Mouse (Mus musculus) gastrocnemius, postnatal 10 days (tissue): ENCODE measurements at regions not wholly inside any gene's neighbourhood (a gene's known extent, or its start where the extent isn't known, plus 50 kb on each side); places are given as distances from the start of the nearest gene placed in this dataset.

Experiments used
- DNase-seq: peaks from one replicate; pipeline ENCODE4 v3.0.0; 2021; ENCODE audit warnings: mixed read lengths

DNA sequence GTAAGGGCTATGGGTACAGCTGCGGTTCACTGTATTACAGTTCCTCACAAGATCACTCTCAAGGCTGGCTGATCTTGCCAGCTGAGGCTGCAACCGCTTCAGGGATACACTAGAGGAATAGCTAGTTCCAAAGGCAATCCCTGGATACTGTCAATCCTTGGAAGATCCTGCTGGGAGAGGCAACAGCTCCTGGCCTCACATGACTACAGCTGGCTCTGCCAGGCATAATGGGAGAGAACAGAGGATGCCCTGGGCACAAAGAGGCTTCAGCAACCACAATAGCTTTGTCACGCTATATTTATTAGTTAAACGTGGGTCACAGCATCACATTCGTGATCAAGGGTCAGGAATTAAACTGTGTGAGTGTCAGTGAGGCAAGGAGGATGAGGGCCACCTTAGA, 94.3 kb upstream of the Supt20 start:
- no peak for DNase-seq

DNA sequence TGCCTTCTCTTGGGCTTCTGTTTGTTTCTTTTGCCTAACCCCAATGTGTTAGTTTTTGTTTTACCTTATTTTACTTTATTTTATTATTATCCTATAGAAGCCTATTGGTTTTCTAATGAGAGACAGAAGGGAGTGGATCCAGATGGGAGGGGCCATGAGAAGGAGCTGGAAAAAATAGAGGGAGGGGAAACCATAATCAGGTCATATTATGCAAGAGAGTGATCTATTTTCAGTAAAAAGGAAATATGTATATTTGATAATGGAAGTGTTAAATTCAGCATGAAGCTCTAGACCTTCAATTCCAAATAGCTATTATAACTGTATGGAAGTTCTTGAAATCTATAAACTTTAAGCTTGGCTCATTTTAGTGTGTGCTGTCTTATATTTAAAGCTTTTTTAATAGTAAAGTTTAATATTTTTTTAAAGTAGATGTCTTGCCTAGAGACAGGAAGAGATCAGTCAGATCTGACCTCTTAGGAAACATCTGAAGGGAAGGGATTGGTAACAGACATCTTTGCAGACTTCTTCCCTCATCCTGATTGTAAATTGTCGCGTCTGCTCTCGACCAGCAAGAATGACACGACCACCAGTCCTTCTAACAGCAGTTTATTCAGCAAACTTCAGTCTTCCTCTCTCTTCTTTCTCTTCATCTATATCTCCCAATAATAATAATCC, 87.8 kb upstream of the Supt20 start:
- DNase-seq: no peak

DNA sequence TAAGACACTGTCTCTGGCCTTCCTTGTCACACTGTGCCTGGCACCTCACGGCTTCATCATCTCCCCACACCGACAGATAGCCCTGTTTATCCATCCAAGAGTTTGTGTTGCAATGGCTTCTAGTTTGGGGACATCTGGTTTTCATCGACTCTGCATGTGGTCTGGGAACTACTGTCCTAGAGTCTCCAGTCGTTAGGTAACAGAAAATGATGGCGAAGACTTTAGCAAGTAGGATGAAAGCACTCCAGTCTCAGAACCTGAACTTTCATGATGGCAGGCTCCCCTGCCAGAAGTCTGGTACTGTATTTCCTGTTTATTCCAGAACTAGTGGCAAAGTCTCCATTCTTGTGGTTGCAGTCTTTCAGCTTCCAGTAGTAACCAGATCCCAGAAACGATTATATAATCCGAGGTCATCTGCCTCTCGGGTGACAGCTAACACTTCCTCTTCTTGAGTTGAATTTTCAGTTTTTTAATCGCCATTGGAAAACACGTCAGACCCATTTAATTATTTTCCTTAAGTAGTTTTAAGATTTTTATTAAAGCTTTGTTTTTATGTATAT, 81.1 kb upstream of the Supt20 start:
- DNase-seq: no peak

- DNase-seq: no peak
Measured at GRCm38 (mm10) chr3:54613845-54614244, 78.8 kb upstream of the Supt20 start.

- DNase-seq: no peak
Measured at GRCm38 (mm10) chr3:54617298-54617697, 75.3 kb upstream of the Supt20 start.

- DNase-seq: no peak
Measured at GRCm38 (mm10) chr3:54618286-54618685, 74.3 kb upstream of the Supt20 start.

- no peak for DNase-seq
Measured at GRCm38 (mm10) chr3:54630254-54630653, 62.4 kb upstream of the Supt20 start.

DNA sequence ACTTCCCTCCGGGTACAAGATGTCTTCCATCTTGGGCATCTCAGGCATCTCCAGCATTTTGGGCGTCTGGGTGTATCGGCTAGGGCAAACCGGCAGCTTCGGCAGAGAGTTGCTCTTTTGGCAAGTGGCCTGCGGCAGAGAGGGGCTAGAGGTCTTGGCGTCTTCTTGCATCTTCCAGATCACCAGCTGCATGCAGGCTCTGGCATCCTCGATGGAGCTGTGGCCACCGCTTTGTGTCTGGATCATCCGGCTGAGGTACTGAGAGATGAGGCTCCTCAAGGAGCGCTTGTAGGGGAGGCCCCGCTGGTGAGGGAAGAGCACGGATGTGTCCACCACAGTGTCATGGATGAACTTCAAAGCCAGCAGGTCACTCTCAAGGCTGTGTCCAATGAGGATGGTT, 59.9 kb upstream of the Supt20 start:
- DNase-seq: no peak

- no peak for DNase-seq
Measured at GRCm38 (mm10) chr3:54633446-54633845, 59.2 kb upstream of the Supt20 start.

DNA sequence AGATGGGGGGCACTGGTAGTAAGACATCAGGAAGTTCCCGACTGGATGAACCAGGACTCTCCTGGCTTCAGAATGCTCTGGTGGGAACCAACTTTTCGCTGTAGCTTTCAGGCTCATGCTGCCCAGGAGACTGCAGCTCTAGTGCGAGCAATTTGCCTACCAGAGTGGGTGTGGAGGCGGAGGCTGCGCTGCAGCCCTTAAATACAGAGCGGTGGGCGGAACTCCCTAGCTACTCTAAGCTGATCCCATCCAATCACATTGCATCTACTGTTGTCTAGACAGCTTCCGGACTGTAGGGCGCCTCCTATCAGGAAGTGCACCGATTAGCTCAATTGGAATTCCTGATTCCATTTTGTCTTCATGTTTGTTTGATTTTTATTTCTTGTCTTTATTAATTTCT, 58.2 kb upstream of the Supt20 start:
- DNase-seq: no peak
